Mouse (Mus musculus) spleen, adult 2 months (tissue): ENCODE data around the gene Fgfr2.

Source experiments
- CTCF ChIP-seq: fragments of 200-500 bp; IDR thresholded peaks from 2 replicates; pipeline ENCODE4 v1.5.1; 2011; ENCODE audit warnings: mild to moderate bottlenecking, inconsistent platforms; ENCODE audit not compliant: insufficient read depth, insufficient read length, insufficient replicate concordance; ENCODE audit errors: extremely low read depth
- POLR2A ChIP-seq: fragments of 200-500 bp; IDR thresholded peaks from 2 replicates; pipeline ENCODE4 v1.6.1; 2011; ENCODE audit warnings: low read depth, low read length, inconsistent platforms

GRCm38 (mm10) chr7:130385732-130386294 lies 2737.3 kb downstream of the Fgfr2 start:
- TF ChIP-seq CTCF (no peak), POLR2A (no peak)
